Mouse (Mus musculus) lung, adult 2 months (tissue): Measurements from ENCODE around the gene Ankrd60.

ENCODE experiments used
- CTCF ChIP-seq: fragments of 200-500 bp; IDR thresholded peaks from 2 replicates; pipeline ENCODE4 v1.5.1; 2011; ENCODE audit warnings: mild to moderate bottlenecking, low read length, control low read depth; ENCODE audit not compliant: insufficient read depth
- POLR2A ChIP-seq: fragments of 200-500 bp; IDR thresholded peaks from 2 replicates; pipeline ENCODE4 v1.6.1; 2011; ENCODE audit warnings: low read depth, mild to moderate bottlenecking, control low read depth, low read length, borderline replicate concordance; ENCODE audit errors: extremely low read depth

DNA sequence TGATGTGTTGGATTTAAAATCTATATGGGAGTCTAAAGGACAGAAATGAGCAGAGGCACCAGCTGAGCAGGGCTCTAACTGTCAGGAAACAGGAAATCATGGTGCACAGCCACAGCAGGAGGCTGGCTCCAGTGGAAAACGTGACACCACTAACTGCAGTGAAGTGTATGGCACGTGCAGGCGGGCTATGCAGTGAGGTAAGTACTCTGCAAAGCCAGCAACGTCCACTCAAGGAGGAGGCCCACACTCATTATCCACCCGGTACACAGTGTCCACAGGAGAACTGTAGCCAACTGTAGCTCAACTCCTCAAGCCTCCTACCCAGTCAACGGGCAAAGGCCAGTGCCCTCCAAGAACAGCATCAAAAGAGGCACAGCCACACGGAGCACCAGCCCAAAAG is 46.5 kb upstream of the Ankrd60 start:
- TF ChIP-seq CTCF: no peak
- TF ChIP-seq POLR2A: no peak
